Mouse (Mus musculus) kidney, adult 2 months (tissue): Measurements from ENCODE around the gene Sema5a. TPM values are rescaled to one million over a fixed set of nuclear protein-coding genes. Genes with fewer than 3 reads are reported as not detected.
A peak's percentile ranks its signal among the peaks of the same experiment; 100 is the strongest.

Experiments used
- DNase-seq: peaks from one replicate; pipeline ENCODE4 v3.0.0; 2021
- H3K27ac ChIP-seq: fragments of 200-500 bp; 2 replicates; pipeline ENCODE4 v1.5.1; 2012; ENCODE audit warnings: low read depth, low read length, control low read depth, inconsistent platforms; ENCODE audit not compliant: insufficient read depth
- H3K27me3 ChIP-seq: fragments of 200-500 bp; replicated peaks from 2 replicates; pipeline ENCODE4 v1.6.1; 2012; ENCODE audit warnings: mild to moderate bottlenecking, moderate library complexity, low read length, inconsistent platforms; ENCODE audit not compliant: control insufficient read depth, insufficient read depth
- H3K36me3 ChIP-seq: fragments of 200-500 bp; 2 replicates; pipeline ENCODE4 v1.6.1; 2012; ENCODE audit warnings: mild to moderate bottlenecking, moderate library complexity, low read length, inconsistent platforms; ENCODE audit not compliant: control insufficient read depth, insufficient read depth
- H3K4me1 ChIP-seq: fragments of 200-500 bp; 2 replicates; pipeline ENCODE4 v1.6.1; 2011; ENCODE audit warnings: low read length; ENCODE audit not compliant: control insufficient read depth, insufficient read depth
- H3K4me3 ChIP-seq: fragments of 200-500 bp; 2 replicates; pipeline ENCODE4 v1.5.1; 2011; ENCODE audit warnings: mild to moderate bottlenecking, low read depth, low read length, control low read depth; ENCODE audit not compliant: insufficient read depth
- CTCF ChIP-seq: fragments of 200-500 bp; conservative IDR thresholded peaks from 2 replicates; pipeline ENCODE4 v1.5.1; 2011; ENCODE audit warnings: low read depth, mild to moderate bottlenecking, control low read depth, low read length, moderate library complexity, mixed read lengths; ENCODE audit not compliant: insufficient read depth, insufficient read length
- POLR2A ChIP-seq: fragments of 200-500 bp; IDR thresholded peaks from one replicate; pipeline ENCODE4 v1.6.1; 2011; ENCODE audit warnings: low read depth, low read length, control low read depth
- WGBS: fragments of 180-500 bp; shearing (Covaris S2); methylation state at CpG from one replicate; pipeline ENCODE4 v1.1.7; 2018; 5-methylcytosine and 5-hydroxymethylcytosine counted together
- polyA plus RNA-seq: library from polyadenylated mRNA; depleted of rRNA; stranded (reverse); fragments of >200 nt; gene quantifications from 2 replicates; pipeline ENCODE4 v1.2.3, GENCODE M21; 2012

Sema5a gene
- polyA plus RNA-seq, 1 experiment = 11.6 TPM

GRCm38 (mm10) chr15:32331037-32331436 is 86.4 kb downstream of the Sema5a start:
- Histone ChIP-seq H3K27me3 (no peaks in the 10 kb centered on the region), H3K36me3 (no peaks in the 10 kb centered on the region), H3K27ac (no peak overlapping the region), H3K4me3 (no peak overlapping the region), H3K4me1 (no peaks in the 10 kb centered on the region)
- no peak for TF ChIP-seq POLR2A
- TF ChIP-seq CTCF = no peak
- WGBS = 72% methylated on average over 2 of the region's 2 CpGs
- no peak for DNase-seq

- Histone ChIP-seq H3K4me3 (no peak overlapping the region), H3K36me3 (no peaks in the 10 kb centered on the region), H3K27ac (no peak overlapping the region), H3K4me1 (no peaks in the 10 kb centered on the region), H3K27me3 (no peaks in the 10 kb centered on the region)
- DNase-seq = no peak
- no peak for TF ChIP-seq CTCF
- TF ChIP-seq POLR2A = no peak
- WGBS = 78% methylated on average over 2 of the region's 2 CpGs
Measured at GRCm38 (mm10) chr15:32333456-32333855, 88.8 kb downstream of the Sema5a start.

GRCm38 (mm10) chr15:32337810-32338209 is 93.2 kb downstream of the Sema5a start:
- TF ChIP-seq CTCF (no peak), POLR2A (no peak)
- peaks cover 9% of the 10 kb centered on the region for H3K4me1 ChIP-seq
- no peaks in the 10 kb centered on the region for H3K36me3 ChIP-seq
- no peak overlapping the region for H3K4me3 ChIP-seq
- H3K27me3 ChIP-seq = no peaks in the 10 kb centered on the region
- no peak for DNase-seq
- no peak overlapping the region for H3K27ac ChIP-seq
- 97% methylated on average over 3 of the region's 3 CpGs for WGBS

- Histone ChIP-seq H3K4me3 (no peak overlapping the region), H3K27me3 (no peaks in the 10 kb centered on the region), H3K27ac (no peak overlapping the region), H3K36me3 (no peaks in the 10 kb centered on the region), H3K4me1 (peaks cover 9% of the 10 kb centered on the region)
- no peak for DNase-seq
- WGBS = 39% methylated on average over 3 of the region's 3 CpGs
- no peak for TF ChIP-seq POLR2A
- no peak for TF ChIP-seq CTCF
Measured at GRCm38 (mm10) chr15:32338721-32339290, 94.2 kb downstream of the Sema5a start.

- Histone ChIP-seq H3K4me3 (no peak overlapping the region), H3K27me3 (no peaks in the 10 kb centered on the region), H3K36me3 (no peaks in the 10 kb centered on the region), H3K4me1 (peaks cover 9% of the 10 kb centered on the region), H3K27ac (no peak overlapping the region)
- TF ChIP-seq CTCF (no peak), POLR2A (no peak)
- WGBS = 39% methylated on average over 5 of the region's 5 CpGs
- peak; percentile 30 for DNase-seq
Measured at GRCm38 (mm10) chr15:32339426-32339825, 94.8 kb downstream of the Sema5a start.

- no peak for DNase-seq
- WGBS = 44% methylated on average over 2 of the region's 2 CpGs
- no peak overlapping the region for H3K27ac ChIP-seq
- peaks cover 9% of the 10 kb centered on the region for H3K4me1 ChIP-seq
- no peaks in the 10 kb centered on the region for H3K36me3 ChIP-seq
- TF ChIP-seq CTCF (no peak), POLR2A (no peak)
- no peak overlapping the region for H3K4me3 ChIP-seq
- H3K27me3 ChIP-seq = no peaks in the 10 kb centered on the region
Measured at GRCm38 (mm10) chr15:32341423-32341822, 96.8 kb downstream of the Sema5a start.

GRCm38 (mm10) chr15:32343544-32343943 is 98.9 kb downstream of the Sema5a start:
- TF ChIP-seq POLR2A (no peak), CTCF (no peak)
- Histone ChIP-seq H3K4me3 (no peak overlapping the region), H3K27ac (no peak overlapping the region), H3K27me3 (no peaks in the 10 kb centered on the region), H3K4me1 (peaks cover 9% of the 10 kb centered on the region), H3K36me3 (no peaks in the 10 kb centered on the region)
- WGBS = 76% methylated on average over 5 of the region's 5 CpGs
- no peak for DNase-seq
